Mouse (Mus musculus): ENCODE data around the gene Rnf40. TPM values are rescaled to one million over a fixed set of nuclear protein-coding genes. Genes with fewer than 3 reads are reported as not detected.
A peak's percentile ranks its signal among the peaks of the same experiment; 100 is the strongest.

The Rnf40 gene
- total and polyA plus RNA-seq, 3 experiments = 39.3 to 73.0 (median 48.6) TPM

GRCm38 (mm10) chr7:127614091-127614490 is 25.5 kb downstream of the Rnf40 start:
- Histone ChIP-seq H3K4me2 (ENCODE audit: insufficient read depth, low read depth, poor library complexity, severe bottlenecking) (peak overlapping the region; percentile 86), H3K9me3 (replicated peaks; ENCODE audit: low read length) (peaks cover 9% of the 10 kb centered on the region), H3K36me3 (replicated peaks in 1 of 2; ENCODE audit: control insufficient read depth in 1 of 2, insufficient read depth in 1 of 2, low read length in 1 of 2) (peaks cover 14% of the 10 kb centered on the region in 2 experiments), H3K9ac (ENCODE audit: insufficient read depth, low read depth) (peak overlapping the region; percentile 97), H3K4me1 (ENCODE audit: control insufficient read depth in 1 of 2, insufficient read depth in 2 of 2) (peaks cover 4 to 12% of the 10 kb centered on the region in 2 experiments; a peak in 2 of 4 replicates), H3K27me3 (replicated peaks) (peaks cover 38% of the 10 kb centered on the region), H3K79me2 (replicated peaks; ENCODE audit: control insufficient read depth, extremely low read depth, insufficient read depth, poor library complexity, severe bottlenecking) (no peaks in the 10 kb centered on the region), H3K27ac (ENCODE audit: insufficient read depth, low read depth) (no peak overlapping the region), H3K4me3 (replicated peaks in 1 of 3; ENCODE audit: low read depth in 2 of 3, low read length in 2 of 3, poor library complexity in 1 of 3) (peak overlapping the region in 2 of 3 experiments; percentile 38 to 67)
- no peak for TF ChIP-seq NRF1 (IDR thresholded peaks at IDR 0.05; ENCODE audit: low read depth, low read length)
- TF ChIP-seq IRF4 (IDR thresholded peaks at IDR 0.05; ENCODE audit: low read depth, low read length) = no peak
- no peak for TF ChIP-seq E2F4 (IDR thresholded peaks at IDR 0.05; ENCODE audit: insufficient replicate concordance, low read depth, low read length)
- TF ChIP-seq ZC3H11A (IDR thresholded peaks at IDR 0.05; ENCODE audit: low read depth, low read length) = no peak
- no peak for TF ChIP-seq MYC (IDR thresholded peaks at IDR 0.05; ENCODE audit: low read depth, low read length)
- no peak for TF ChIP-seq GABPA (IDR thresholded peaks at IDR 0.05; ENCODE audit: insufficient replicate concordance, low read depth, low read length)
- no peak for TF ChIP-seq MAX (IDR thresholded peaks at IDR 0.05; ENCODE audit: low read length)
- TF ChIP-seq JUND (conservative IDR thresholded peaks at IDR 0.05; ENCODE audit: low read depth, low read length) = no peak
- TF ChIP-seq POLR2A (IDR thresholded peaks at IDR 0.05; ENCODE audit: low read depth, low read length) = no peak
- TF ChIP-seq UBTF (IDR thresholded peaks at IDR 0.05; ENCODE audit: low read depth, low read length) = no peak
- no peak for TF ChIP-seq EP300 (IDR thresholded peaks at IDR 0.05; ENCODE audit: low read length)
- TF ChIP-seq ZNF384 (IDR thresholded peaks at IDR 0.05; ENCODE audit: low read depth, low read length) = no peak
- in situ Hi-C loops (cut with MboI; ENCODE audit: low pct_ligation_motif_present, low pct_unique_long_range_greater_than_20kb, low sequenced_read_pairs) = no loop called here
- dilution Hi-C loops (cut with MboI; ENCODE audit: extremely low pct_ligation_motif_present, extremely low pct_unique_long_range_greater_than_20kb, low sequenced_read_pairs) = no loop called here
- DNase-seq (ENCODE audit: extremely low read depth) = no peak

- peak overlapping the region; percentile 86 for H3K4me2 ChIP-seq (ENCODE audit: insufficient read depth, low read depth, poor library complexity, severe bottlenecking)
- peaks cover 4 to 12% of the 10 kb centered on the region in 2 experiments; a peak in 2 of 4 replicates for H3K4me1 ChIP-seq (ENCODE audit: control insufficient read depth in 1 of 2, insufficient read depth in 2 of 2)
- in situ Hi-C loops (cut with MboI; ENCODE audit: low pct_ligation_motif_present, low pct_unique_long_range_greater_than_20kb, low sequenced_read_pairs) (no loop called here), dilution Hi-C loops (cut with MboI; ENCODE audit: extremely low pct_ligation_motif_present, extremely low pct_unique_long_range_greater_than_20kb, low sequenced_read_pairs) (no loop called here)
- H3K27ac ChIP-seq (ENCODE audit: insufficient read depth, low read depth) = no peak overlapping the region
- DNase-seq (ENCODE audit: extremely low read depth) = no peak
- H3K9me3 ChIP-seq (replicated peaks; ENCODE audit: low read length) = peaks cover 9% of the 10 kb centered on the region
- peak overlapping the region; percentile 97 for H3K9ac ChIP-seq (ENCODE audit: insufficient read depth, low read depth)
- peaks cover 38% of the 10 kb centered on the region for H3K27me3 ChIP-seq (replicated peaks)
- H3K36me3 ChIP-seq (replicated peaks in 1 of 2; ENCODE audit: control insufficient read depth in 1 of 2, insufficient read depth in 1 of 2, low read length in 1 of 2) = peaks cover 14% of the 10 kb centered on the region in 2 experiments
- H3K4me3 ChIP-seq (replicated peaks in 1 of 3; ENCODE audit: low read depth in 2 of 3, low read length in 2 of 3, poor library complexity in 1 of 3) = peak overlapping the region; percentile 38 to 67 (median 51)
- TF ChIP-seq MEF2A (IDR thresholded peaks at IDR 0.05; ENCODE audit: borderline replicate concordance, low read depth, low read length) (no peak), NELFE (IDR thresholded peaks at IDR 0.05; ENCODE audit: low read depth, low read length) (no peak), USF1 (IDR thresholded peaks at IDR 0.05; ENCODE audit: low read depth, low read length) (no peak), UBTF (IDR thresholded peaks at IDR 0.05; ENCODE audit: low read depth, low read length) (peak; percentile 73)
- no peaks in the 10 kb centered on the region for H3K79me2 ChIP-seq (replicated peaks; ENCODE audit: control insufficient read depth, extremely low read depth, insufficient read depth, poor library complexity, severe bottlenecking)
Measured at GRCm38 (mm10) chr7:127614511-127614890, 25.9 kb downstream of the Rnf40 start.
